Mouse (Mus musculus): ENCODE data around the gene Madd. TPM values are rescaled to one million over a fixed set of nuclear protein-coding genes. Genes with fewer than 3 reads are reported as not detected.

Madd gene
- polyA plus RNA-seq, 1 experiment from 2014 or later, result 16.9 TPM

DNA sequence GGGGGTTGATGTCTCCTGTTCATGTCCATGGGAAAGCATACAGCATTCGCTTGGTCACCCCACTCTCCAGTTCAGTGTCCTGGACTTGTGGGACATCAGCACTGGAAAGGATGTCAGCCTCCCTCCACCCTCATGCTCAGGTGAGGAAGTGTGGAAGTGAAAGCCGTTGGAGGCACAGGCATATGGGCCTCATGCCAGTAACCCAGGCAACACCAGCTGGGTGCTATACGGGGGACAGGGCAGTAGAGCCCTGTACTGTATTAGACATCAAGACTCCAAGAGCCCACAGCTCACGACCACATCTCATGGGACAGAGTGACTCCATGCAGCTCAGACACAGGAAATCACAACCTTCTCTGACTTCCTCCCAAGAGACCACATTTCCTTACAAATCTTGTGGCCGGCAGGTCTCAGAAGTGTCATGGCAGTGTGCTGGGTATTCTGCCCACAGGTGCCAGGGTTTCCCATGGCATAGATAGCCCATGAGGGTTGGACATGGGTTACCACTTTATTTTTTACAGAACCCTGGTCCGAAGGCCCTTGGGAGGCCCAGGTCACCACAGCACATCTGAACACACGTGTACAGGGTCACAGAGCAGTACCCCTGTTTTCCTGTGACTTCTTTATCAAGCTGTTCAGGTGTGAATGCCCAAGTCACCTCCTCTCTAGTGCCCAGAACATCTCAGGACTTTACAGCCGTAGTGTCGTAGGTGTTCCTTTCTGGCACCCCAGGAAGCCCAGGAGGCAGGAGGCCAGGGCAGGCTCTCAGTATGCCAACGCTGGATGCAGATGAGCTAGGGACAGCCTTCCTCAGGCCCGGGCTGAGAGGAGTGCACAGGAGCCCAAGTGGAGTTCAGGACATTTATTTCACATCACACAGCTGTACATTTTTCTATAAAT, 46.9 kb downstream of the Madd start:
- Histone ChIP-seq H3K36me3 (peaks cover 49% of the 10 kb centered on the region), H3K27me3 (ENCODE audit: low read depth, poor library complexity, severe bottlenecking) (no peaks in the 10 kb centered on the region), H3K27ac (replicated peaks) (no peak overlapping the region), H3K4me1 (no peaks in the 10 kb centered on the region), H3K4me3 (no peak overlapping the region), H3K9me3 (replicated peaks) (no peaks in the 10 kb centered on the region)
- WGBS, result 86% methylated on average over 11 of the region's 11 CpGs
- DNase-seq (ENCODE audit: low spot score), result no peak

- H3K36me3 ChIP-seq, result peaks cover 3% of the 10 kb centered on the region
- no peak overlapping the region for H3K27ac ChIP-seq (replicated peaks)
- no peak overlapping the region for H3K4me3 ChIP-seq
- no peaks in the 10 kb centered on the region for H3K9me3 ChIP-seq (replicated peaks)
- DNase-seq (ENCODE audit: low spot score), result no peak
- WGBS, result 87% methylated on average over 3 of the region's 3 CpGs
- H3K27me3 ChIP-seq (ENCODE audit: low read depth, poor library complexity, severe bottlenecking), result no peaks in the 10 kb centered on the region
- no peaks in the 10 kb centered on the region for H3K4me1 ChIP-seq
Measured at GRCm38 (mm10) chr2:91132035-91132434, 51.6 kb downstream of the Madd start.

DNA sequence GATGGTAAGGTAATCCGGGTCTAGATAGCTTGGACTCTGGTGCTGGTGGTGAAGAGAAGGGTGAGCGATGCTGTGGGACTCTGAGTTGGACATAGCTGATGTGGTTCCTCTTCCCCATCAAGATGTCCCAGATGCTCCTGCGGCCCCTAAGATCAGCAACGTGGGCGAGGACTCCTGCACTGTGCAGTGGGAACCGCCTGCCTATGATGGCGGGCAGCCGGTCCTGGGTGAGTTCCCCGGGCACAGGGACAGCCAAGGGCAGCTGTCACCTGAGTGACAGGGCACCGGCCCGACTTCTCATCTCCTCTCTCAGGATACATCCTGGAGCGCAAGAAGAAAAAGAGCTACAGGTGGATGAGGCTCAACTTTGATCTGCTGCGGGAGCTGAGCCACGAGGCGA, 52.4 kb downstream of the Madd start:
- Histone ChIP-seq H3K9me3 (replicated peaks) (no peaks in the 10 kb centered on the region), H3K36me3 (no peaks in the 10 kb centered on the region), H3K27ac (replicated peaks) (no peak overlapping the region), H3K27me3 (ENCODE audit: low read depth, poor library complexity, severe bottlenecking) (no peaks in the 10 kb centered on the region), H3K4me3 (no peak overlapping the region), H3K4me1 (no peaks in the 10 kb centered on the region)
- WGBS, result 91% methylated on average over 15 of the region's 15 CpGs
- DNase-seq (ENCODE audit: low spot score), result no peak

DNA sequence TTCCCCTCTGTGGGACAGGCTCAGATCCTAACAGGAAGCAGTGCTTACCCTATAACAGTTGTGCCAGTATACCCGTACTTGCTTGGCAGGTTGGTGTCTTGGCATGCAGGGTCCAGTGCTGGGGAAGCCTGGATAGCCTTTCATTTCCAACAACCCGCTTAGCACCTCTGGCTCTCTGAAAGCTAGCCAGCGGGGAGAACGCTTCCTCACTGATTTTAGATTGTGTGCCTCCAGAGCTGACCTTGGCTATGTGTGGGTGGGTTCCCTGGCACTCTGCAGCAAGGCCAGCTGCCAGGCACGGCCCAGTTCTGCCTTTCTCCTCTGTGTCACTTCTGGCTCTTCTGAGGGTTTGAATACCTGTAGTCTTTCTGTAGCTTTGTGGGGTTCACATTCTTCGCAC, 53.5 kb downstream of the Madd start:
- 92% methylated on average over 6 of the region's 6 CpGs for WGBS
- Histone ChIP-seq H3K4me1 (no peaks in the 10 kb centered on the region), H3K9me3 (replicated peaks) (no peaks in the 10 kb centered on the region), H3K4me3 (no peak overlapping the region), H3K27me3 (ENCODE audit: low read depth, poor library complexity, severe bottlenecking) (no peaks in the 10 kb centered on the region), H3K36me3 (no peaks in the 10 kb centered on the region), H3K27ac (replicated peaks) (no peak overlapping the region)
- DNase-seq (ENCODE audit: low spot score), result no peak

GRCm38 (mm10) chr2:91128761-91129160, 54.9 kb downstream of the Madd start:
- Histone ChIP-seq H3K4me1 (no peaks in the 10 kb centered on the region), H3K36me3 (no peaks in the 10 kb centered on the region), H3K27me3 (ENCODE audit: low read depth, poor library complexity, severe bottlenecking) (no peaks in the 10 kb centered on the region), H3K27ac (replicated peaks) (no peak overlapping the region), H3K9me3 (replicated peaks) (no peaks in the 10 kb centered on the region), H3K4me3 (no peak overlapping the region)
- no peak for DNase-seq (ENCODE audit: low spot score)
- WGBS, result 88% methylated on average over 5 of the region's 5 CpGs

- no peaks in the 10 kb centered on the region for H3K4me1 ChIP-seq
- no peak overlapping the region for H3K4me3 ChIP-seq
- H3K27me3 ChIP-seq (ENCODE audit: low read depth, poor library complexity, severe bottlenecking), result no peaks in the 10 kb centered on the region
- no peaks in the 10 kb centered on the region for H3K36me3 ChIP-seq
- WGBS, result 91% methylated on average over 10 of the region's 10 CpGs
- DNase-seq (ENCODE audit: low spot score), result no peak
- H3K9me3 ChIP-seq (replicated peaks), result no peaks in the 10 kb centered on the region
- no peak overlapping the region for H3K27ac ChIP-seq (replicated peaks)
Measured at GRCm38 (mm10) chr2:91125101-91125500, 58.5 kb downstream of the Madd start.

- 81% methylated on average over 6 of the region's 6 CpGs for WGBS
- no peak for DNase-seq (ENCODE audit: low spot score)
- H3K4me3 ChIP-seq, result no peak overlapping the region
- H3K27me3 ChIP-seq (ENCODE audit: low read depth, poor library complexity, severe bottlenecking), result no peaks in the 10 kb centered on the region
- no peaks in the 10 kb centered on the region for H3K36me3 ChIP-seq
- no peaks in the 10 kb centered on the region for H3K9me3 ChIP-seq (replicated peaks)
- no peak overlapping the region for H3K27ac ChIP-seq (replicated peaks)
- H3K4me1 ChIP-seq, result no peaks in the 10 kb centered on the region
Measured at GRCm38 (mm10) chr2:91123521-91123920, 60.1 kb downstream of the Madd start.

- Histone ChIP-seq H3K4me3 (no peak overlapping the region), H3K4me1 (no peaks in the 10 kb centered on the region), H3K27me3 (ENCODE audit: low read depth, poor library complexity, severe bottlenecking) (peaks cover 6% of the 10 kb centered on the region), H3K9me3 (replicated peaks) (no peaks in the 10 kb centered on the region), H3K27ac (replicated peaks) (no peak overlapping the region), H3K36me3 (no peaks in the 10 kb centered on the region)
- DNase-seq (ENCODE audit: low spot score), result no peak
- WGBS, result 68% methylated on average over 8 of the region's 8 CpGs
Measured at GRCm38 (mm10) chr2:91121497-91121896, 62.1 kb downstream of the Madd start.

- Histone ChIP-seq H3K27me3 (ENCODE audit: low read depth, poor library complexity, severe bottlenecking) (peaks cover 11% of the 10 kb centered on the region), H3K9me3 (replicated peaks) (no peaks in the 10 kb centered on the region), H3K27ac (replicated peaks) (no peak overlapping the region), H3K4me3 (no peak overlapping the region), H3K4me1 (no peaks in the 10 kb centered on the region), H3K36me3 (no peaks in the 10 kb centered on the region)
- DNase-seq (ENCODE audit: low spot score), result no peak
- WGBS, result 91% methylated on average over 6 of the region's 6 CpGs
Measured at GRCm38 (mm10) chr2:91121011-91121410, 62.6 kb downstream of the Madd start.

- 81% methylated on average over 6 of the region's 6 CpGs for WGBS
- no peak for DNase-seq (ENCODE audit: low spot score)
- peaks cover 18% of the 10 kb centered on the region for H3K27me3 ChIP-seq (ENCODE audit: low read depth, poor library complexity, severe bottlenecking)
Measured at GRCm38 (mm10) chr2:91120261-91120671, 63.4 kb downstream of the Madd start.

GRCm38 (mm10) chr2:91119551-91119950, 64.1 kb downstream of the Madd start:
- H3K27me3 ChIP-seq (ENCODE audit: low read depth, poor library complexity, severe bottlenecking), result peaks cover 18% of the 10 kb centered on the region
- H3K27ac ChIP-seq (replicated peaks), result no peak overlapping the region
- H3K4me3 ChIP-seq, result no peak overlapping the region
- no peak for DNase-seq (ENCODE audit: low spot score)
- peaks cover 9% of the 10 kb centered on the region for H3K4me1 ChIP-seq
- 92% methylated on average over 6 of the region's 6 CpGs for WGBS
- no peaks in the 10 kb centered on the region for H3K9me3 ChIP-seq (replicated peaks)
- H3K36me3 ChIP-seq, result no peaks in the 10 kb centered on the region

More at GRCm38 (mm10) chr2:91120261-91120671, 63.4 kb downstream of the Madd start:
- Histone ChIP-seq H3K9me3 (replicated peaks) (no peaks in the 10 kb centered on the region), H3K4me1 (peaks cover 4% of the 10 kb centered on the region), H3K36me3 (no peaks in the 10 kb centered on the region), H3K27ac (replicated peaks) (no peak overlapping the region), H3K4me3 (no peak overlapping the region)

DNA sequence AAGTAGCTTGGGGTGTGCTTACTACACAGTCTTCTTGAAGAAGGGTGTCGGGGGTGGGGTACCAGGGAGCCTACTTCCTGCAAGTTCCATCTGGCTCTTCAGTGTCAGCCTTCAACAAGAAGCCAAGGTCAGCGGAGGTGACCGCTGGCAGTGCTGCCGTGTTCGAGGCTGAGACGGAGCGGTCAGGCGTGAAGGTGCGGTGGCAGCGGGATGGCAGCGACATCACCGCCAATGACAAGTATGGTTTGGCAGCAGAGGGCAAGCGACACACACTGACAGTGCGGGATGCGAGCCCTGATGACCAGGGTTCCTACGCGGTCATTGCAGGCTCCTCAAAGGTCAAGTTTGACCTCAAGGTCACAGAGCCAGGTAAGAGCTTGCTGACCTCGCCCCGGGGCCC, 64.6 kb downstream of the Madd start:
- Histone ChIP-seq H3K4me1 (peaks cover 9% of the 10 kb centered on the region), H3K27me3 (ENCODE audit: low read depth, poor library complexity, severe bottlenecking) (peaks cover 18% of the 10 kb centered on the region), H3K9me3 (replicated peaks) (no peaks in the 10 kb centered on the region), H3K4me3 (no peak overlapping the region), H3K36me3 (no peaks in the 10 kb centered on the region), H3K27ac (replicated peaks) (no peak overlapping the region)
- 91% methylated on average over 19 of the region's 19 CpGs for WGBS
- DNase-seq (ENCODE audit: low spot score), result no peak

DNA sequence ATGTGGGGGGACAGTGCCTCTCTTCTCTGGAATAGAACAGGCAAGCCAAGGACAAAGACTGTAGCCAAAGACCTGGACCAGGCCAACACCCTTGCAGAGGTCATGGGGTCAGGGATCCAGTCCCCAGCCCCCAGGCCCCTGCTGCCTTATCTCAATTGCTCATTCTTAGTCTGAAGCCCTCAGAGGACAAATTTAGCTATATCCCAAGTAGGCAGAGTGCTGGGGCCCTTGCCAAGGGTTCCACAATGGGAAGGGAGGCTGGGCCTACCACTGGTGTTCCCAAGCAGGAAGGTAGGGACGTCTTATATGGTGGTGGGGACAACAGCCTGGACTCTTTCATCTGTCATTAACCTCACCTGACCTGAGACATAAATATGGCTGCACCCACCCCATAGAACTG, 65.0 kb downstream of the Madd start:
- H3K4me3 ChIP-seq, result no peak overlapping the region
- peaks cover 18% of the 10 kb centered on the region for H3K27me3 ChIP-seq (ENCODE audit: low read depth, poor library complexity, severe bottlenecking)
- no peak for DNase-seq (ENCODE audit: low spot score)
- no peak overlapping the region for H3K27ac ChIP-seq (replicated peaks)
- 71% methylated on average over 1 of the region's 1 CpGs for WGBS
- H3K9me3 ChIP-seq (replicated peaks), result no peaks in the 10 kb centered on the region
- H3K4me1 ChIP-seq, result peaks cover 9% of the 10 kb centered on the region
- H3K36me3 ChIP-seq, result no peaks in the 10 kb centered on the region
